In genomic region chr10:7866762-7867665, GRCm38 (mm10) we compare ENCODE assay signal across 8 mouse cellular contexts. TPM values are rescaled to one million over a fixed set of nuclear protein-coding genes. Genes with fewer than 3 reads are reported as not detected.
DNase-seq lines count a peak whose midpoint lies in the region; ATAC-seq lines count a peak whose summit lies in the region.

No protein-coding gene starts in this region.

- peak overlapping the region; percentile 40 for H3K4me3 ChIP-seq in kidney, embryonic 14.5 days (ENCODE audit: low read length)
- H3K4me3 ChIP-seq in midbrain, embryonic 12.5 days, result peak overlapping the region; percentile 44

- H3K4me1 ChIP-seq in kidney, embryonic 14.5 days (ENCODE audit: control insufficient read depth, insufficient read depth, low read length), result 0 out of 2 replicates have a peak, but pooled peaks cover 3% of the 10 kb centered on the region
- H3K4me1 ChIP-seq in midbrain, embryonic 12.5 days, result peaks cover 6% of the 10 kb centered on the region; the same call in 1 of the 2 replicates

- peak overlapping the region; percentile 78 for H3K4me2 ChIP-seq in kidney, embryonic 14.5 days (replicated peaks; ENCODE audit: low read depth, low read length)
- peak overlapping the region; percentile 79 for H3K4me2 ChIP-seq in midbrain, embryonic 12.5 days (replicated peaks)

- H3K27me3 ChIP-seq in kidney, embryonic 14.5 days (ENCODE audit: control insufficient read depth, insufficient read depth, low read length), result peaks cover 17% of the 10 kb centered on the region
- H3K27me3 ChIP-seq in midbrain, embryonic 12.5 days, result peaks cover 30% of the 10 kb centered on the region

- no peaks in the 10 kb centered on the region for H3K9me3 ChIP-seq in kidney, embryonic 14.5 days (ENCODE audit: control insufficient read depth, low read length)
- H3K9me3 ChIP-seq in midbrain, embryonic 12.5 days, result no peaks in the 10 kb centered on the region

- H3K36me3 ChIP-seq in kidney, embryonic 14.5 days (ENCODE audit: control insufficient read depth, insufficient read depth, low read length), result no peaks in the 10 kb centered on the region
- H3K36me3 ChIP-seq in midbrain, embryonic 12.5 days, result no peaks in the 10 kb centered on the region

- DNase-seq in right cerebral cortex, postnatal 4 days, result peak; percentile 36
- DNase-seq in right cerebral cortex, adult 2 months (ENCODE audit: low spot score in 2 of 2), result no peak
- peak; percentile 48 to 66 for DNase-seq in cerebellum, postnatal 25 days
- DNase-seq in gastrocnemius, postnatal 25 days, result peak; percentile 21
- DNase-seq in spleen, postnatal 36 days (ENCODE audit: low spot score in 2 of 2), result no peak
- DNase-seq in T-cell, adult 2 months (ENCODE audit: low spot score), result no peak

- H3K9ac ChIP-seq in kidney, embryonic 14.5 days (ENCODE audit: low read depth, low read length), result peak overlapping the region; percentile 23; the same call in 1 of the 2 replicates
- H3K9ac ChIP-seq in midbrain, embryonic 12.5 days (replicated peaks), result peak overlapping the region; percentile 50; the same call in 1 of the 2 replicates

- H3K27ac ChIP-seq in kidney, embryonic 14.5 days (ENCODE audit: low read depth, low read length), result no peak overlapping the region
- H3K27ac ChIP-seq in midbrain, embryonic 12.5 days (replicated peaks), result no peak overlapping the region

- 20% methylated on average over 50 of the region's 50 CpGs for WGBS in kidney, embryonic 14.5 days
- WGBS in midbrain, embryonic 12.5 days, result 15% methylated on average over 50 of the region's 50 CpGs

- ATAC-seq in kidney, embryonic 14.5 days (ENCODE audit: low FRiP score, low TSS enrichment), result peak; percentile 43; the same call in 1 of the 2 replicates
- 0 out of 2 replicates have a peak, but pooled peaks have one; percentile 35 for ATAC-seq in midbrain, embryonic 12.5 days (ENCODE audit: low FRiP score, low read depth)

RNA-seq across cellular contexts. Expression of gene Zc3h12d, which starts 34.7 kb away (rescaled TPM):
- total RNA-seq in gastrocnemius, postnatal 25 days (2021), result under 1 TPM in 1 of 2 experiments, not detected in 1; 0.05 TPM
- 0.16 and 0.18 TPM in 2 replicates for polyA plus RNA-seq in kidney, embryonic 14.5 days (2014; fragmentation: Nextera tagmentation; extraction: Ambion mirVana)
- polyA plus RNA-seq in midbrain, embryonic 12.5 days (2016; fragmentation: Nextera tagmentation; extraction: Ambion mirVana), result 0.08 and 0.09 TPM in 2 replicates

Comparison
In these comparisons a context has a peak if more than half of its experiments do, and no peak if none do; other contexts are left out.
1. DNase-seq: peak in right cerebral cortex, postnatal 4 days (single experiment), cerebellum, postnatal 25 days (2 of 2) and gastrocnemius, postnatal 25 days (single experiment); none in right cerebral cortex, adult 2 months (0 of 2), spleen, postnatal 36 days (0 of 2) and T-cell, adult 2 months (single experiment).